Mouse (Mus musculus): ENCODE data around the gene Kcna6. TPM values are rescaled to one million over a fixed set of nuclear protein-coding genes. Genes with fewer than 3 reads are reported as not detected.

Gene Kcna6
- polyA plus RNA-seq, 1 experiment from 2014 or later, result 11.4 TPM

Other genes starting within 250 kb of the Kcna6 start
- gene Kcna5, start 205.3 kb downstream of the Kcna6 start, polyA plus RNA-seq (2015; fragmentation: Nextera tagmentation; extraction: Ambion mirVana), result 1.3 and 2.4 TPM in 2 replicates
- gene Kcna1, start 94.3 kb downstream of the Kcna6 start, polyA plus RNA-seq (2015; fragmentation: Nextera tagmentation; extraction: Ambion mirVana), result 4.8 and 4.9 TPM in 2 replicates
- 184 and 185 TPM in 2 replicates for gene Ndufa9, start 108.5 kb upstream of the Kcna6 start, polyA plus RNA-seq (2015; fragmentation: Nextera tagmentation; extraction: Ambion mirVana)
- gene Akap3, start 112.4 kb upstream of the Kcna6 start, polyA plus RNA-seq (2015; fragmentation: Nextera tagmentation; extraction: Ambion mirVana), result 0.25 TPM in 1 of 2 replicates, not detected in the other
- gene Dyrk4, start 181.2 kb upstream of the Kcna6 start, polyA plus RNA-seq (2015; fragmentation: Nextera tagmentation; extraction: Ambion mirVana), result 0.08 TPM in 1 of 2 replicates, not detected in the other
- gene Rad51ap1, start 198.9 kb upstream of the Kcna6 start, polyA plus RNA-seq (2015; fragmentation: Nextera tagmentation; extraction: Ambion mirVana), result 29.9 and 33.8 TPM in 2 replicates
- gene D6Wsu163e, start 199.3 kb upstream of the Kcna6 start, polyA plus RNA-seq (2015; fragmentation: Nextera tagmentation; extraction: Ambion mirVana), result 29.8 and 31.3 TPM in 2 replicates